Mouse (Mus musculus) CH12.LX (cell line): Measurements from ENCODE around the gene Ror1.

ENCODE experiments used
- BHLHE40 ChIP-seq: IDR thresholded peaks from 2 replicates; pipeline ENCODE4 v1.6.1; 2011; ENCODE audit warnings: mild to moderate bottlenecking, low read depth, low read length, improper control_type of control experiment
- CTCF ChIP-seq, 2 experiments: IDR thresholded peaks in 1 of 2; conservative IDR thresholded peaks in 1 of 2; 2 replicates each; pipeline ENCODE4 v1.5.1; 2011 to 2012; ENCODE audit warnings: low read depth in 2 of 2, low read length in 2 of 2, improper control_type of control experiment in 1 of 2, inconsistent platforms in 1 of 2, mild to moderate bottlenecking in 1 of 2, moderate library complexity in 1 of 2
- EP300 ChIP-seq: IDR thresholded peaks from 2 replicates; pipeline ENCODE4 v1.6.1; 2011; ENCODE audit warnings: low read length, improper control_type of control experiment
- ETS1 ChIP-seq: conservative IDR thresholded peaks from 2 replicates; pipeline ENCODE4 v1.6.1; 2012; ENCODE audit warnings: low read depth, mild to moderate bottlenecking, inconsistent platforms, low read length, improper control_type of control experiment, moderate library complexity
- JUN ChIP-seq: IDR thresholded peaks from 2 replicates; pipeline ENCODE4 v1.6.1; 2011; ENCODE audit warnings: low read depth, mild to moderate bottlenecking, low read length, improper control_type of control experiment, moderate library complexity; ENCODE audit not compliant: insufficient read depth
- NELFE ChIP-seq: IDR thresholded peaks from 2 replicates; pipeline ENCODE4 v1.6.1; 2011; ENCODE audit warnings: low read depth, low read length, improper control_type of control experiment
- POLR2A ChIP-seq: IDR thresholded peaks from 2 replicates; pipeline ENCODE4 v1.6.1; 2011; ENCODE audit warnings: low read depth, mild to moderate bottlenecking, improper control_type of control experiment, low read length
- ZMIZ1 ChIP-seq: IDR thresholded peaks from 2 replicates; pipeline ENCODE4 v1.6.1; 2012; ENCODE audit warnings: low read depth, mild to moderate bottlenecking, inconsistent platforms, low read length, improper control_type of control experiment

DNA sequence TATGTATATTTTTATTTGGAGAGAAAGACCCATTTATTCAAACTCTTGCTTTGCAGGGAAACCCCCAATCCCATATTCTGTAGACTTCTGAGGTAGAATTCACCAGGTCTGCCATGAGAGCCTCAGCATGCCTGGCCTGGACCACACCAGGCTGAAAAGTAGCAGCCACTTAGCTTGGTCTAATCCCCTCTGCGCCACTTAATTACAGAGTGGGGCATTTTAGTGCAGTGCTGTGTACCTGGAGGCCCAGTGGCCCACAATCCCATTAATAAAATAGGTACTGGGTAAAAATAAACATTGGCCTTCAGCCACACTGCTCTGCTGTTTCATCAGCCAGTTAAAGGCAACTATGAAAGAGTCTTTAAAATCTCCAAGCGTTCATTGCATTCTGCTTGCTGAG is 239.6 kb downstream of the Ror1 start:
- no peak for TF ChIP-seq POLR2A
- no peak for TF ChIP-seq CTCF (conservative IDR thresholded peaks at IDR 0.05 in 1 of 2, IDR thresholded peaks at IDR 0.05 in 1 of 2; ENCODE audit: low read depth in 2 of 2, low read length in 2 of 2)
- no peak for TF ChIP-seq ETS1
- TF ChIP-seq NELFE = no peak
- no peak for TF ChIP-seq ZMIZ1
- TF ChIP-seq BHLHE40 = no peak
- no peak for TF ChIP-seq JUN
- no peak for TF ChIP-seq EP300
